Mouse (Mus musculus) small intestine, adult 2 months (tissue): ENCODE data around the gene Dab1. TPM values are rescaled to one million over a fixed set of nuclear protein-coding genes. Genes with fewer than 3 reads are reported as not detected.

Source experiments
- H3K27ac ChIP-seq: fragments of 200-500 bp; 2 replicates; pipeline ENCODE4 v1.5.1; 2012; ENCODE audit warnings: low read depth, low read length, control low read depth, inconsistent platforms; ENCODE audit not compliant: insufficient read depth
- H3K27me3 ChIP-seq: fragments of 200-500 bp; 2 replicates; pipeline ENCODE4 v1.6.1; 2012; ENCODE audit warnings: mild to moderate bottlenecking, moderate library complexity, low read length, inconsistent platforms; ENCODE audit not compliant: control insufficient read depth, insufficient read depth
- H3K36me3 ChIP-seq: fragments of 200-500 bp; 2 replicates; pipeline ENCODE4 v1.6.1; 2012; ENCODE audit warnings: mild to moderate bottlenecking, low read length, control low read depth, inconsistent platforms; ENCODE audit not compliant: control insufficient read depth, insufficient read depth
- H3K4me1 ChIP-seq: fragments of 200-500 bp; 2 replicates; pipeline ENCODE4 v1.6.1; 2012; ENCODE audit warnings: low read length, inconsistent platforms, mixed read lengths; ENCODE audit not compliant: control insufficient read depth, insufficient read depth, insufficient read length
- H3K4me3 ChIP-seq: fragments of 200-500 bp; 2 replicates; pipeline ENCODE4 v1.5.1; 2012; ENCODE audit warnings: low read depth, mild to moderate bottlenecking, control low read depth, inconsistent platforms, low read length, moderate library complexity
- CTCF ChIP-seq: fragments of 200-500 bp; IDR thresholded peaks from 2 replicates; pipeline ENCODE4 v1.5.1; 2012; ENCODE audit warnings: low read depth, mild to moderate bottlenecking, control low read depth, inconsistent platforms, low read length, moderate library complexity, mixed read lengths; ENCODE audit not compliant: insufficient replicate concordance, insufficient read length; ENCODE audit errors: extremely low read depth
- POLR2A ChIP-seq: fragments of 200-500 bp; IDR thresholded peaks from 2 replicates; pipeline ENCODE4 v1.6.1; 2012; ENCODE audit warnings: low read depth, mild to moderate bottlenecking, control low read depth, inconsistent platforms, low read length, moderate library complexity
- WGBS: fragments of 180-500 bp; shearing (Covaris S2); methylation state at CpG from one replicate; pipeline ENCODE4 v1.1.7; 2018; 5-methylcytosine and 5-hydroxymethylcytosine counted together
- polyA plus RNA-seq: library from polyadenylated mRNA; depleted of rRNA; stranded (reverse); fragments of >200 nt; gene quantifications from 2 replicates; pipeline ENCODE4 v1.2.3, GENCODE M21; 2012

Dab1 gene
- polyA plus RNA-seq, 1 experiment, result 57.9 TPM

DNA sequence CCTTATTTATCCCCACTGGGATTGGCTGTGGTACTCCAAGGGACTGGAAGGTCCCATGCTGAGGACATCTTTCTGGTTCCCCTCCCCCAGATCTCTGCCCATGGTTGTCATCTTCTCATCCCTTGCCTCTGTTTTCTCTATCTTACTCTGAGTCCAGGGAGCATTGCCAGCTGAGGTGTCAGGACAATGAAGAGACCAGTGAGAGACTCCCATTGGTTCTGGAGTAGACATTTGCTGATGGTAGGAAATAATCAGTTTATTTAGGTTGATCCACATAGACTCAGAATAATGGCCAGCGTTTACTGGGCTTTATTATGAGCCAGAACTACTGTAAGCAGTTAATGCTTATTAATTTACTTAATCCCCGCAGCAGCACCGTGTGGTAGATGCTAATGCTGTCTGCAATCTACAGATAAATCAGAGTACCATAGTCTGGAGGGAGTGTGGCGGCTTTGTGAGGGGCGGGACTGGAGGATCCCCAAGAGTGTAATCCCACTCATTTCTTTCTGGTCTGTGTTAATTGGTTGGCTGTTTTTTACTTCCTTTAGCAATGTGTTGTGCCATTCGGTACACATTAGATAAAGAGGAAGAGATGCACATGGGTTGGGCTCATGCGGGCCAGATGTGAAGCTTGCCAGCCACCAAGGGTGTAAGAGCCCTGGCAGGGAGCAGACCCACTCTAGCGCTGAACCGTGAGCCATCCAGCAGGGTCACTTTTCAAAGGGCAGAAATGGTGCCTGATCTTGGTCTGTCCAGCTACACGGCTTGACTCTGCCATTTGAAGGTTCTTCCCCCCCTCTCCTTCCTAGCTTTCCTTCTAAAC is 824.0 kb downstream of the Dab1 start:
- Histone ChIP-seq H3K27ac (no peak overlapping the region), H3K4me1 (no peaks in the 10 kb centered on the region), H3K27me3 (no peaks in the 10 kb centered on the region), H3K36me3 (no peaks in the 10 kb centered on the region), H3K4me3 (no peak overlapping the region)
- 70% methylated on average over 10 of the region's 10 CpGs for WGBS
- TF ChIP-seq CTCF (no peak), POLR2A (no peak)

DNA sequence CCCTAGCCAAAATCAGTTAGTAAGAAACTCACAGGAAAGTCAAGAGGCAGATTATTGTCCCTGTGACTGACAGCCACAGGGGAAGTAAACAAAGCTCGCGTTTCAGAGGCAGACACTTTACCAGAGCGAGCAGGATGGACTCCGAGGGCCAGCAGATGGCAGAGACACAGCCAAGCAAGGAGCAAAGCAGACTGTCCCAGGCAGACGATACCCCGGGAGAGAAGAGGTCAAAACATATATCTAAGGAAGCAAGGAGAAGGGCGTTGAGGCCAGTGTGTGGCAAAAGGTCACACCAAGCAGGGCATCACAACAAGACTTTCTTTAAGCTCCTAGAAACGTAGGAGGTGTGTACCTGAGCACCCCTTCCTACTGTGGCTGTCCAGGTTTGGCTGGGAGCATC is 824.6 kb downstream of the Dab1 start:
- 49% methylated on average over 8 of the region's 8 CpGs for WGBS
- no peak overlapping the region for H3K4me3 ChIP-seq
- TF ChIP-seq CTCF (no peak), POLR2A (no peak)
- no peak overlapping the region for H3K27ac ChIP-seq
- H3K27me3 ChIP-seq, result no peaks in the 10 kb centered on the region
- no peaks in the 10 kb centered on the region for H3K4me1 ChIP-seq
- no peaks in the 10 kb centered on the region for H3K36me3 ChIP-seq

DNA sequence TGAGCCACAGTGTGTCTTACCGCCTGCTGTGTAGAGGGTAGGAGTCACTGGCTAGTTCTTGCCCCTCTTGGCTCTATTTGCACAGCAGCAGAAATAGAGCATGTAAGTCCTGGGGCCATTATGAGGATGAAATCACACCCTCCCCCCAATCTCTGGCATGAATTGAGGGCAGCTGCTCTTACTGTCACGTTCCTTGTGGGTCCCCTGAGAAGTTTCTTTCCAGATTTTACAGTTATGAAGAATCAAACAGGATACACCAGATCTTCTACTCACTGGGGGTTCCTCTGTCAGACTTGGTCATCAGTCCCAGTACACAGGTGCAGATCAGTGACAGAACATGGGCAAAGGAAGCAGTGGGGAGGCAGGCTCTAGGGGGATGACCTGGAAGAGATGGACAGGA is 825.8 kb downstream of the Dab1 start:
- WGBS, result 84% methylated on average over 2 of the region's 2 CpGs
- TF ChIP-seq CTCF (no peak), POLR2A (no peak)
- H3K27ac ChIP-seq, result no peak overlapping the region
- H3K36me3 ChIP-seq, result no peaks in the 10 kb centered on the region
- no peaks in the 10 kb centered on the region for H3K27me3 ChIP-seq
- H3K4me3 ChIP-seq, result no peak overlapping the region
- no peaks in the 10 kb centered on the region for H3K4me1 ChIP-seq

DNA sequence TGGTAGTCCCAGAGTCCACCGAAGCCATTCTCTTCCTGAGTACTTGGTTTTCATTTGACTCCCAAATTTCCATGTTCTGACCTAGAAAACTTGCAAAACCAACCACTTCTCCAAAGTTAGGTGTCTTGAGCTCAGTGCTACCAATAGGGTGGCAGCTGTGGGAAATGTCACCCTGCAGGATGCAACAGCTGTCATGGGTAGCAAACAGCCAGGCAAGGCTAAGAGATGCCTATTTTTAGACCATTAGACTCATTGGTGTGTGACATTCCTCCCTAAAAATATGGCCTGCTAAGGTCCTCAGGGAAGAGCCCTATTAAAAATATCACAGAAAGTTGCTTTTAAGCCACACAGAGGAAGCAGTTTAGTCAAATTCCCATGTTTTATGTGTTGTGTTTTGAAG is 829.0 kb downstream of the Dab1 start:
- Histone ChIP-seq H3K4me3 (no peak overlapping the region), H3K27me3 (no peaks in the 10 kb centered on the region), H3K27ac (no peak overlapping the region), H3K36me3 (no peaks in the 10 kb centered on the region), H3K4me1 (no peaks in the 10 kb centered on the region)
- 87% methylated on average over 1 of the region's 1 CpGs for WGBS
- TF ChIP-seq POLR2A, result no peak
- no peak for TF ChIP-seq CTCF

DNA sequence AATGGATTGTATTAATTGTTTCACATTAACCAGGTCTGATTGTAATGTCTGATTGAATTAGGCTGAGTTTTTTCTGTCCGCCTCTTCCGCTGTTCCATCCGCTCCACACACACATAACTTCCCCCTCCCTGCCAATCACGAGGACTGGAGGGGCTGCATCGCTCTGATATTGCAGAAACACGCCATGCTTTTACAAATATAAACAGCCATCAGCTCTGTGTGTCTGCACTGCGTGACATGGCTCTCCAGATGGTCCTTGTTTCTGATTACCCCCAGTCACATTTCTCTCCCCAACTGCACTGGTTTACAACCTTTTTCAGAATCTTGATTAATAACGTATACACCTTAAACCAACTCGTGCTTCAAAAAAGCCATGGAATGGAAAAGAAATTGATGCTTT is 831.5 kb downstream of the Dab1 start:
- 84% methylated on average over 9 of the region's 9 CpGs for WGBS

DNA sequence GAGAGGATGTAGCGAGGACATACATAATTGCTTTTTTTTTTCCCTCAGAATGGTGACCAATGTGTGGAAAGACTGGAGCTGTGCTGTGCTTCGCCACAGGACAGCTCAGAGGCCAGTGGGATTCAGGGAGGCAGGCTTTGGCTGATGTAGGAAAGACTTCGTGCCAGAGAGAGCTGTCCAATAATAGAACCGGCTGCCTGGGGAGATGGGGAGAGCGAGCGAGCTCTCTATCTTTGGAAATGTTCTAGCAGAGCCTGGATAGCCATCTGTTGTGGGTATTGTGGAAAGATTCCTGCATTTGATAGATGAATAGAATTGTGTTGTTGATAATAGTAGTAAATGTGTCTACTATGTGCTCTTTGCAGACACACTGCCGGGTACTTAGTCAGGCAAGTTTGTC is 833.4 kb downstream of the Dab1 start:
- TF ChIP-seq CTCF (no peak), POLR2A (no peak)
- Histone ChIP-seq H3K27me3 (no peaks in the 10 kb centered on the region), H3K4me3 (no peak overlapping the region), H3K27ac (no peak overlapping the region), H3K4me1 (peaks cover 6% of the 10 kb centered on the region; the same call in 1 of the 2 replicates), H3K36me3 (no peaks in the 10 kb centered on the region)
- 80% methylated on average over 7 of the region's 7 CpGs for WGBS

More for the DNA sequence above, 831.5 kb downstream of the Dab1 start:
- Histone ChIP-seq H3K36me3 (no peaks in the 10 kb centered on the region), H3K27ac (no peak overlapping the region), H3K4me1 (peaks cover 2% of the 10 kb centered on the region; the same call in 1 of the 2 replicates), H3K4me3 (no peak overlapping the region), H3K27me3 (no peaks in the 10 kb centered on the region)
- no peak for TF ChIP-seq CTCF
- TF ChIP-seq POLR2A, result no peak

DNA sequence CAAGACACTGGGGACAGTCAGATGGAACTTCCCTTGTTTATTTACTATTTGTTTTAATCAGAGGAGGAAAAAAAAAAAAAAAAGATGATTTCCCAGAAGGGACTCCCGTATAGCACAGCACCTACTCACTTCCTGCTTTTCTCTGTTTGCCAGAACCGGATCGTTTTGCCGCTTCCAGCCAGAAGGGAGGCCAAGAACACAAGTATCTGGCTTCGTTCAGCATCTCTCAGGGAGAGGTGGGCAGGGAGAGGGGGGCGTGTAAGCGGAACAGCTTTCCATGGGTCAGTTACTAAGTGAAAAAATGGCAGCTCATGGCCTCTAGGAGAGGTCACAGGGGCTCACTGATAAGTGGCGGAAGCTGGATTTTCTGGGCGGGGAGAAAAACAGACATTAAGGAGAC is 836.0 kb downstream of the Dab1 start:
- WGBS, result 68% methylated on average over 9 of the region's 9 CpGs
- Histone ChIP-seq H3K36me3 (no peaks in the 10 kb centered on the region), H3K4me3 (no peak overlapping the region), H3K27me3 (no peaks in the 10 kb centered on the region), H3K27ac (no peak overlapping the region), H3K4me1 (peaks cover 6% of the 10 kb centered on the region; the same call in 1 of the 2 replicates)
- TF ChIP-seq POLR2A, result no peak
- no peak for TF ChIP-seq CTCF

DNA sequence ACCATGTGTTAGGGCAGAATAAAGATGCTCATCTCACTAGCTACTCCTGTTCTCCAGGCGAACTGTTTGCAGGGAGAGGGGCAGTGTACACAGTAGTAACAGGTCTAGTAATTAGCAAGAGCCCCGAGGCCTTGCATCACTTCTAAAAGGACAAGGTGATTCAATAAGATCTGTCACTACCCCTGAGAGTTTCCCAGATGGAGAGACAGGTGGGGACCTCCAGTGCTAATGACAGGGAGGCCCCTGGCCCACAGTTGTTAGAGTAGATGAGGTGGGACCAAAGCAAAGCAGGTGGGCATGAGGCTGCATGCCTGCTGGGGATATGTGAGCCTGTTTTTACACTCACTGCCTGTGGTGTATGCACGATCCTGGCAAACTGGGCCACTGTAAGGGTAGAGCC is 836.6 kb downstream of the Dab1 start:
- no peaks in the 10 kb centered on the region for H3K27me3 ChIP-seq
- H3K4me3 ChIP-seq, result no peak overlapping the region
- no peaks in the 10 kb centered on the region for H3K36me3 ChIP-seq
- 73% methylated on average over 3 of the region's 3 CpGs for WGBS
- H3K4me1 ChIP-seq, result peaks cover 6% of the 10 kb centered on the region; the same call in 1 of the 2 replicates
- TF ChIP-seq CTCF (no peak), POLR2A (no peak)
- H3K27ac ChIP-seq, result 0 out of 2 replicates have a peak overlapping the region, but pooled peaks have one; percentile 18
